Mouse (Mus musculus) adipocyte (in vitro differentiated cells): ENCODE data around the gene Nars2.
"Not testable (repeated sequence)": the region's sequence is repeated elsewhere in the genome, so short reads cannot be mapped to it uniquely, and the experiment has no call there.

Experiments
- DNase-seq: peaks from one replicate; pipeline ENCODE4 v3.0.0-alpha.2; 2016; ENCODE audit warnings: low spot score

The Nars2 gene

DNA sequence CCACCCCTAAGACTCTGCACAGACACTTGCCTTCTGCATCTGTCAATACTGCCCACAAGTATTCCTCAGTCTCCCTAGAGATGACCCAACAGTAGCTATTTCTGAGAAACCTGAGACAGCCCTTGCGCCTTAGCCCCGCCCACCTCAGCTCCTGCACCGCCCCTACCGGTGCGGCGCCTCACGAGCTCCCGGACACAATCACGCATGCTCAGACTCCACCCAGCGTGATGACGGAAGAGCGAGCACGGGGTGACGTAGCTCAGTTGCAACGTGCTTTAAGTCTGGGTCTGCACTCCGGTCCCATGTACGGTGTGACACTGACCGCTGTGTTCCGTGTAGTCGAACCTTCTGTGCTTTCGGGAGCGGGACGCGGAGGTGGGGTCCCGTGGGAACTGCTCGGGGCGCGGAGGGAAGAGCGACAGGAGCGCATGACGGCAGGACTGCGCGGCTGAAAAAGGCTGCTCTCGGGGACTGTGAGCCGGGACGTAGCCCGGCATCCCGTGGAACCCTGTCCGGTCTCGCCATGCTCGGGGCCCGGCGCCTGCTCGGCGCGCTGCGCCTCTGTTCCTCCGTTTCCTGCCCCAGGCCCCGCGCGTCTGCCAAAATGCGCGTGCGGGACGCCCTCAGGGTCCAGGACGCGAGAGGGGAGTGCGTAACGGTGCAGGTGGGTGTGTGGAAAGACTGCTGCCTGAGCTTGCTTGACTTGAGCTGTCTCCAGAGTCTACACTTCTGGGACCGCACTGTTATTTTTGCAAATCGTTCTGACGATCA, at the start of gene Nars2:
Gene Nars2 (plus strand): TSS at position 225 of the 771 bp plus-strand sequence.
- peak; percentile 96 for DNase-seq

DNA sequence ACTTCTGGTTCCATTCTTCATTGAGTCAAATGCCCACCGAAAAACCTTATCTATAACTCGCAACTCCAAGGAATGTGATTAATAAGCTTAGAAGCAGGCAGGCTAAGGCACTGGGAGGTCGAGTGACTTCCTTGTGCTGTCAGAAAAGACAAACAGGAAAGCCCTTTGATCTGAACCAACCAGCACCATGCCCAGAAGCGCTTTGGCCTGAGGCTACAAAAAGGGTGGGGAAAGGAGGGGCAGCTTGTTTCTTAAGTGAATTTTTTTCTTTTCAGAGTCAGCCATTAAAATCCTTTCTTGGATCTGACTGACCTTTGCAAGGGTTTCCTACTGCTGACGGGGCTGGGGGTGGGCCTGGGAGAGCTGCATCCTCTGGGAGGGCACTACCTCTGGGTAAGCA, 49.1 kb upstream of the Nars2 start:
- DNase-seq, result no peak

DNA sequence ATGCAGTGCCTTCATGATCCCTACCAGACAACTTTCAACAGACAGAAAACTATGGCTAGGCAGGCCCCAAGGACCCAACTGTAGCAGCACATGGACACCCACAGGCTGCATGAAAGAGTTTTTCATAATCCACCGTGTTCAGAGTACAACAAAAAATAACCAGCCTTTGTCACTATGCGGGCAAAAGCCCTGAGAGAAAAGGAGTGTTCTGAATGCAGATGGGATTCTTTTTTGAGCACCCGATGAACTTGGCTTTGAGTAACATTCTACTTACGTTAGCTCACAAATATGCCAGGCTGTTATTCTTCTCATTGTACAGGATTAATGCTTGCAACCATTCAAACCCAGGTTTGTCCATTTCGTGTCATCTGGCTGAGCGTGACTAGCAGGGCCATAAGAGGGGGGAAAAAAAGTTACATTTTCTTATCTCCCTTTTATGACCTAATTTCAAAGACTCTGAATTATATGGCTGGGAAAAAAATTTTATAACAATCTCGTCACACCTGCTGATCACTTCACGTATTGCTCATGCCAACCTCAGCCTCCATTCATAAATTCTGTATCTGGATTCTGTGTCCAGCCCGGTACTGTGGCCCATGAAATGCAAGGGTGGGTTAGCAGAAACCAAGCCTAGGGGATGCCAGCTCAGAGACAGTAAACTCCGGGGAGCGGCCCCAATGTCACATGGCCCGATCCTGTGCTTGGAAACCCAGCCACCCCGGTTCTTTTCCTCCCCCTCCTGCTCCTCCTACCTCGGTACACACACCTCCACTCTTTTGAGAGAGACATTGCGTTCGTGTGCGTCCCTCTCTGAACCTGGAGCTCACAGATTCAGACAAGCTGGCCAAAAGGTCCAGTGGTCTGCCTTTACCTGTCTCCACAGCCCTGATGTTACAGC, 48.0 kb upstream of the Nars2 start:
- no peak for DNase-seq

DNA sequence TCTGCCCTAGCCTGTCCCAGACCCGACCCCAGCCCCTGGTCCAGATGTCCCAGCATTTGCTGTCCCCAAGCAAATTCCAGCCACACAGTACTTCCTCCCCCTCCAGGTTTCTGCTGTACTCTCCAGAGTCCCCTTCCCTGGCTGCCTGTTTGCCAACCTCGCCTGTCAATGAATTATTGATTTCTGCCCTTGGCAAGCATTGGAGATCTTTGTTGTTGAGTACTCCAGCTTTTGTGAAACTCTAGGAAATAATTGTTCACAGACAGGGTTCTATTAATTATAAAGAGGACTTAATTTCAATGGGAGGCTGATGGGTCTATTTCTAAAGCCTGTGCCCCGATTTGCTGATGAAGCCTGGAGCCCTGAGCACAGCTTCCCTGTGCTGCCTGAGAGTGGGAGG, 46.9 kb upstream of the Nars2 start:
- DNase-seq, result no peak

DNA sequence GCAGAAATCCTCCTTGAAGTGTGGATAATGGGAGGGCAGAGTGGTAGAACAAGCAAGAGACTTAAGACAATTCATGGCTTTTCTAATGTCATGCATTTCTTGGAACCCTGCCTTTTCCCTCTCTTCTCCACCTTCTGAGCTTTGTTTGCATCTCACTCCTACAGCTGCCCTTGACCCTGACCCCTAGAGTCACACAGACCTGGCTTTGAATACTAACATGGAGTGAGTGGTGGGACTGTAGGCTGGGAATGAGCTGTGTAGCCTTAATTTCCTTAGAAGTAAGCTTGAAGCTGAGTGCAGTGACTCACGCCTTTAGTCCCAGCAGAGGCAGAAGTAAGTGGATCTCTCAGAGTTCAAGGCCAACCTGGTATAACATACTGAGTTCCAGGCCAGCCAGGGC, 46.4 kb upstream of the Nars2 start:
- DNase-seq, result no peak

DNA sequence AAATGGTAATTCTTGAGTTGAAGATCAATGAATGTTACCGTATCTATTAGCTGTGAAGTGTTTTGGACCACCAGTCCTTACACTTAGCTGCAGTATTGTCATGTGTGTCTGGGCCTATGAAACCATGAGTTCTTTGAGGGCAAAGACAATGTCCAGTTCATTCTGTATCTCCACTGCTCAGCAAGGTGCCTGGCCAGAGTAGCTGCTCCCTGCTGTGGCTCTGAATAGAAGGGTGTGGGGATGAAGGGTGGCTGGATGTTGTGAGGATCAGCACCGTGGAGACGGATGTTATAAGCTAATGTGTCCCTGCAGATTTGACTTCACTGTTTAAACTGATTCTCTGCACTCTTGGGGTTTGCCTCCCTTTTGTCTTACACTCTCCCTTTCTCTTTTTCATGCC, 45.9 kb upstream of the Nars2 start:
- DNase-seq, result no peak

DNA sequence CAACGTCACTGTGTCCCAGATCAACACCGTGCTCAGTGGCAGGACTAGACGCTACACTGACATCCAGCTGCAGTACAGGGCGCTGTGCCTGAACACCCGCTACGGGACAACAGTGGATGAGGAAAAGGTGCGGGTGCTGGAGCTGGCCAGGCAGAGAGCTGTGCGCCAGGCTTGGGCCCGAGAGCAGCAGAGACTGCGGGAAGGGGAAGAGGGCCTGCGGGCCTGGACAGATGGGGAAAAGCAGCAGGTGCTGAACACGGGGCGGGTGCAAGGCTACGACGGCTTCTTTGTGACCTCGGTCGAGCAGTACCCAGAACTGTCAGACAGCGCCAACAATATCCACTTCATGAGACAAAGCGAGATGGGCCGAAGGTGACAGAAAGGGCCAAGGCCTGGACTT, 45.1 kb upstream of the Nars2 start:
- no peak for DNase-seq

DNA sequence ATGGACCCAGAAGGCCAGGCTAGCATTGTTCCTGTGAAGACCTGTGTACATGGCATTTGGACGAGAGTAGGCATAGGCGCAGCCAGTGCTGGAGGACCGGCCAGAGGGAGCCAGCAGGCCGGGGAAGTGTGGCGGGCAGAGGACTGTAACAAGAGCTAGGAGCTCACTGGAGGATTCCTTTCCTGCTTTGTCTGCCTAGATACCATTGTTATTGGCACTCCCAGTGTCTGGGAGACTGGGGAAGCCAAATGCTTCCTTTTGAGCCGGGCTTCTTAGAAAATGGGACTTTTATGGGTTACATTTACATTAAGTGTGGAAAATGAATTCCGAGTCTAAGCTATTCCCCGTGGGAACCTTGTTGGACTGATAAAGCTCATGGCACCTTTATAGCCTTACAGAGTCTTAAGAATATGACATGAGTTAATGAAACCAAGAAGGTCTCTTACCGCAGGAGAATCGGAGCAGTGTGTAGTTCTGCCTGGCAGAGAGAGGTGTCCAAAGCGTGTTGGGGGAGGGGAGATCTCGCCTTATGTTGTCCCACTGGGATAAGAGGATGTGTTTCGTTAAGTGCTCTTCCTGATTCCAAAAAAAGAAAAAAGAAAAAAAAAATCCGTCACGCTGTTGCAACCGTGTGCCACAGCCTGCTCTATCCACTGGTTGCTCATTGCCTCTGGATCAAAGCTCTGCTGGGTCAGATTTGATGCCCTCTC, 43.2 kb upstream of the Nars2 start:
- no peak for DNase-seq

DNA sequence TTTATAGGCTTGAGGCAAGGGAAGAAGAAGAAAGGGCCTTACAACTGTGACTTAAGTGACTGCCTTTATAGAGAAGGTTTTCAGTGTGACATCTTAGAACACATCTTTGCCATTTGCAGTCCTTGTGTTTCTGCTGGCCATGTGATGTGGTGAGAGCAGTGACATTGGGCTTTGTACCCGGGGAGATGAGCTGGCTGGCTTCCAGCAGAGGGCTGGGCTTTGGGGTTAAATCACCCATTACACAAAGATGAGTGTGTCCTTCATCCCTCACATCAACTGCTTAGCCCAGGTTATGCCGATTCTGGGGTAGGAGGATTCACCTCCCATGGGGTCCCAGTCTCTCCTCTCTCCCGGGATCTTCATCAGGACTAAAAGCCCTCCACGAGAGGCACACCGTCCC, 41.4 kb upstream of the Nars2 start:
- peak; percentile 13 for DNase-seq

DNA sequence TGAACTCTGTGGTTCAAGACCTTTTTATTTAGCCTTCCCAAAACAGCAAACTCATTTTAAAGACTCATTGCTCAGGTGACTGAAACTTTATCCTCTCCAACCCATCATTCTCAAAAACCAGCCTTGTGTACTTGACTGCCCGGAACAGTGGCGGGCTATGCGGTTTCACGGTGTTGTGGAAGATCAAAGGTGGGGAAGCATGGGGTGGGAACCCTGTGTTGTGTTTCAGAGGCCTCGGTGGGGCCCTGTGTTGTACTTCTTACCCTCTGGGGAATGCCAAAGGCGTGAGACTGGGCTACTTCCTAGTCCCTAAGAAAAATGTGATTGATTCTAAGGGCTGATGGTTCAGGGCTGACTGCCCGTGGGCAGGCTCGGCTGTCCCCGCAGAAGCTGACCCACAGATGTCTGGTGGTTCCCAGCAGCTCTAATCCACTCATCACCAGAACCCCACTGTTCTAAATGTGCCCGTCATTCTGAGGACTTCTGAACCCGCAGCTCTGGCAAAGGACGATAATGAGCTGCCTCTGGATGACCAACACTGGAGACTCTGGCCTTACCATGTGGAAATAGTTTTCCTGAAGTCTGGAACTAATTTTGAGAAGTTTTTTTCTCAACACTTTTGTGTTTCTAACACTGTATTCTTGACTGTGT, 40.9 kb upstream of the Nars2 start:
- DNase-seq, result no peak

DNA sequence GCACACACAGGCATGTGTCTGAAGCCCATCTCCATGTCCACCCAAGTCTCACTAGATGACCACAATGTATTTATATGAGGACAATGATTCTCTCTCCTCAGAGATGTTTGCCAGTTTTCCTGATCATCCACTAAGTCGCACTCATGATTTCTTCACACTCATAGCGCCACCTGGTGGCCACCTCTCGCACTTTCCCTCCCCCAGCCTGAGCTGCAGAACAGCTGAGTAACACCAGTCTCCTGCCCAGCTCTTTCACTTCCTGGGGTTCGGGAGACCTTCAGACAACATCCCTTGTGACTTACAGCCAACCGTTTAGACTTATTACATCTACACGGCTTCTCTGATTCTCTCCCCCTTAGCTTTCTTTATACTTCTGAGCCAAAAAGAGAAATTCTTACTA, 37.3 kb upstream of the Nars2 start:
- DNase-seq, result peak; percentile 80

DNA sequence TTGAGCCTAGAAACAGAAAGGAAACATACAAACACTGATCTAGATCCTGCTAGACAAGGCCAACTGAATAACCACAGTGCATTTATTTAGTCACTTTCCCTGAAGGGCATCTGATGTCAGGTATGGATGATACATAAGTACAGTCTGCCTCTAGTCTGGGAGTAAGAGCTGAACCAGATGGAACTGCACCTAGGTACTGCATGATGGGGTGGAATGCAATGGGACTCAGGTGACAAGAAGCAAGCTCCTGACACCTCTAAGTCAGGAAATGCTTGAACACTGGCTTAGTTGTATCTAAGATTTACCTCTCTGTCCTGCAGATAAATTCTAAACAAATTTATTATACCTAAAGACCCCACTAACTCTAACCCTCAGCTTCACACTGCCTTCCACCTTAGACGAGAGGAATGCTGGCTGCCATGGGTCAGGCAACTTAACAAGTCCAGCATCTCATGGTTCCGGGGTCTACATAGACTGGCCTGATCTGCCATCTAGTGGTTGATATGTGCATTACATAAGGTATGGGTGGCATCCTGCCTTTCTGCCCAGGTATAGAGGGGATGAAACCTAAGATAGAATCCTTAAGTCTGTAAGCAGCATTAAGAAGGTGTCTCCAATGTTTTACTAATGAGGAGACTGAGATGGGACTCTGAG, 35.7 kb upstream of the Nars2 start:
- peak; percentile 54 for DNase-seq

DNA sequence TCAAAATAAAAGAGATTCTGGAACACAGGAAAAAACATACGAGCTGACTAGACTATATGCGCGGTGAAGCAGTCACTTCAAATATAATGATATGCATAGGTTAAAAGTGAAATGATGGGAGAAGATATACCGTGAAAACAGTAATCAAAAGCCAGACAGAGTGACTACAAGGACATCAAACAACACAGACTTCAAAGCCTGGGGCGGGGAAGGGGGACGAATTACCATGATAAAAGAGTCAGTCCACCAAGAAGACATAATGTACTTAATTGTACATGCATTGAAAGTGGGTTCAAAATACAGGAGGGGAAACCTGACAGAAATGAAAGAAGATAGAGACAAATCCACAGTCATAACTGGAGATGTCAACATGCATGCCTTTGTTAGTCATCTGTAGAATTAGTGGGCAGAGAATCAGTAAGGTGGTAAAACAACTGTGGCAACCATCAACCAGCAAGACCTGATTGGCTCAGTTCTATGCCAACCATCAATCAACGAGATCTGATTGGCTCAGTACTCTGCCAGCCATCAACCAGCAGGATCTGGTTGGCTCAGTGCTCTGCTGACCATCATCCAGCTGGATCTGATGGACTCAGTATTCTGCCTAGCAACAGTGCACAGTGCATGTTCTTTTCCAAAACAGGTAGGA, 30.7 kb upstream of the Nars2 start:
- DNase-seq, result peak; percentile 6

DNA sequence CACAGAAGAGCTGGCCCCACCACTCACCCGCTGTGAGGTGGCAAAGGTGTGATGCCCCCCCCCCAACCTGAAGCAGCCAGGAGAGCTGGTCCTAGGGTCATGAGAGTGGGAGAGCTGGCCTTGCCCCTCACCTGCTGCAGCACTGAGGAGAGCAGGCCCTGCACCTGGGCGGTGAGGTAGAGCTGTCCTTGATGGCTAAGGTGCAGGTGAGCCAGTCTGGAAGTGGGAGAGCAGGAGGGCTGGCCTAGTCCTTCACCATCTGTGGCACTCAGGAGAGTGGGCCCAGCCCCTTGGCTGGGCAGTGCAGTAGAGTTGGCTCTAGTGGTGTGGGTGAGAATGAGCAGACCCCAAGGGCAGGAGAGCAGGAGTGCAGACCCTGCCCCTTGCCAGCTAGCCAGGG, 28.4 kb upstream of the Nars2 start:
- DNase-seq, result no peak

DNA sequence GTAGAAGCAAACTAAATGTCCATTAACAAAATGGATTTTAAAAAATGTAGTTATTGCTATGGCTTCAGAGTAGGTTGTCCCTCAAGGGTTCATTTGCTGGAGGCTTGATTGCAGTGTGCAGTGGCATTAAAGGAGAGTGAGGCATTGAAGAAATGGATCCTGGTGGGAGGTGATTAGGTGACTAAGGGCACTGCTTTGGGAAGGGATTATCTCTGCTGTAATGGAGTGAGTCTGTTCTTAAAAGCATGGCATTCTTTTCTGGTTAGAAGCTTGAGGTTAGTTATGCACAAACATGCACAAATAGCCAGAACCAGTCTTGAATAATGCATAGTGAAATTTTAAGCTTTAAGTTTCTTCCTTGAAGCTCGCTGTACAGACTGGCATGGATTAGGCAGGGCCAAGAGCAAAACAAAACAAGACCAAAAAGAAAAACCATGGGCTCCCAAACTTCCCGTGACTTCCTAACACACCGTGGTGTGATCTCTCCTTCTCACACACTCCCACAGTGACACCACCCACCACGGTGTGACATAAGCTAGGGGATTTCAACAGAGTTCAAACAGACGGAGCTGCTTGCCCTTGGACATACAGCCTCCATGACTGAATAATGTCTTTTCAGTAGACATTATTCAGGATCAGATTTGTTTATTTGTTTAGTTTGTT, 7.5 kb upstream of the Nars2 start:
- no peak for DNase-seq

DNA sequence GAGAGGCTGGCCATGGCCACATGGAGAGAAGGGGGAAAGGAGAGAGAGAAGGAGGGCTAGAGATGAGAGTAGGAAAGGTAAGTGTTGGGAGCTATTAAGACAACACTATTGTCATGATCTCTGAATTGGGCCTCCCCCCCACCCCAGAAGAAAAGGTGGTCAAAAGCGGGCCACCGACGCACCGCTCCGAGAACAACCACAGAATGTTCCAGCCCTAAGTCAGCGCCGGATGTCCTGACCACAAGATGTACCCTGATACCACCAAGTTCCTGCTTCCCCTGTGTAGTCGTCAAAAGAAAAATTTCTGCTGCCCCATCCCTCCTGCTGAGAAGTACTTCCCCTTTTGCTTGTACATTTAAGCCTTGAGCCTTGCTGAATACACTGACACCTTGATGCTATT, 4.8 kb upstream of the Nars2 start:
- DNase-seq, result not testable (repeated sequence)

DNA sequence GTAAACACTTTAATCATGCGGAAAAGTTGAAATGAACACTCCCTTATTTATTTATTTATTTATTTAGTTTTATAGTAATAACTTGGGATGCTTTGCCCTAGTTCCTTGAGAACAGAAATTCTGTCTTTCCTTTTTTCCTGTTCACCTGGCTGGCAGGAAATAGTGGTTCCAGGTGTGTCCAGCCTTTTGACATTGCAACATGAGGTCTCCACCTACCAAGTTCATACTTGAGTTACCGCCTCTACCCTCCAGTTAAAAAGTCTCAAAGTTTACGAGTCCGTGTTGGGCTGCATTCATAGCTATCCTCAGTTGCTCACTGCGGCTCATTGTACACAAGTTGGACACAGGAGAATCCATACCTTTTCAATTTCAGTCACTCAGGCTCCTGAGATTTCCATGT, 789 bp downstream of the Nars2 start:
- DNase-seq, result no peak

DNA sequence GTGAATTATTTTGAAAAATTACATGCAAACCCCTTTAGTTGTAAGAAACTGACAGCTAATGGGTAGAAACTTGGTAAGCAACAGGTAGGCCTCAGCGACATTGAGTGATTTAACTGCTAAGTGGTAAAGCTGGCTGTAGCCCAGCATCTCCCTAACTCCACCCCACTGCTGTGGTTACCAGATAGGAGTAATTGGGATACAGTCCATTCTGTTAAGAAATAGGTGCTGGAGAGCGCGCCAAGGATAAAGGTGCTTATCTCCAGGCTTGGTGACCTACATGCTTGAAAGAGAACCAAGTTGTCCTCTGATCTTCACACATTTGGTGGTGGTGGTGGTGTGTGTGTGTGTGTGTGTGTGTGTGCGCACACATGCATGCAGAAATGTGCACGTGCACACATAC, 7.9 kb downstream of the Nars2 start:
- no peak for DNase-seq

DNA sequence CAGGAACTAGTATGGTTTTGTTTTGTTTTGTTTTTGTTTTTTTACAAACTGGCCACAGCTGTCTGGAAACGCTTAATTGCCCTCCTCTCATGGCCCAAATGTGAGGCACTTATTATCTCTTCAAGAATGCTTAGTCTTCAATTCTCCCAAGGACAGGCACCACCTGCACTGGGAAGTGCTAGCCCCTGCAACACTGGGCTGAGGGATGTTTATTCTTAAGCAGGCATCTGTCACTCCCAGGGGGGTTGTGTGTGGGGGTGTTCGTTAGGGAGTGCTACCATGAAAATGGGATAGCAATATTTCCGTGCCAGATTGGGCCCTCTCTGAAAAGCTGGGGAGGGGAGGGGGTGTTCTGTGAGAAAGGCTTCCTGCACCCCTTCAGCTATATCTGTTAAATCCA, 15.9 kb downstream of the Nars2 start:
- no peak for DNase-seq

DNA sequence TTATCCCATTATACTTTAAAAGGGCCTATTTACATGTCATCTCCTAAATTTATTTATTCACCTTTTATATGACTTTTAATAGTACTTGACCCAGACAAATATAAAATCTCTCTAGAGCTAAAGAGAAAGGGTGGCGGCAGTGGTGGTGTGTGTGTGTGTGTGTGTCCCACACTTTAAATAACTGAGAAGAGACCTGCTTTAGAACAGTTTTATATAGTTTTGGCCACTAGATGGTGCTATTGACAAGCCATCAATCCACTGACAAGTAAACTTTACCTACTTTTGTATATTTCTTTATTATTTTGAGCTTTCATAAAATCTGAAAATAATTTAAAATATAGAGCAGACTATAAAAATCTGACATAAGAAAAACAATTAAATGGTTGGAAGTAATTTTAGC, 19.1 kb downstream of the Nars2 start:
- peak; percentile 67 for DNase-seq
